Mouse (Mus musculus) MEL (cell line): Measurements from ENCODE around the gene Olfr624.

Experiments used
- BHLHE40 ChIP-seq: IDR thresholded peaks from 2 replicates; pipeline ENCODE4 v1.6.1; 2012; ENCODE audit warnings: low read depth, mild to moderate bottlenecking, inconsistent platforms, low read length, improper control_type of control experiment, borderline replicate concordance
- CTCF ChIP-seq, 3 experiments: IDR thresholded peaks in 2 of 3; conservative IDR thresholded peaks in 1 of 3; 2 replicates each; pipeline ENCODE4 v1.5.1; 2011 to 2012; ENCODE audit warnings: low read length in 3 of 3, low read depth in 2 of 3, mild to moderate bottlenecking in 2 of 3, improper control_type of control experiment in 1 of 3, inconsistent platforms in 1 of 3, mixed read lengths in 1 of 3, moderate library complexity in 1 of 3; ENCODE audit not compliant: control insufficient read depth in 1 of 3, insufficient read depth in 1 of 3, poor library complexity in 1 of 3, severe bottlenecking in 1 of 3
- GATA1 ChIP-seq: IDR thresholded peaks from 2 replicates; pipeline ENCODE4 v1.6.1; 2011; ENCODE audit warnings: low read depth, low read length, improper control_type of control experiment
- HCFC1 ChIP-seq: IDR thresholded peaks from 2 replicates; pipeline ENCODE4 v1.6.1; 2012; ENCODE audit warnings: low read depth, mild to moderate bottlenecking, inconsistent platforms, low read length, improper control_type of control experiment, moderate library complexity
- POLR2AphosphoS2 ChIP-seq: IDR thresholded peaks from 2 replicates; pipeline ENCODE4 v1.6.1; 2011; ENCODE audit warnings: low read length, improper control_type of control experiment

- TF ChIP-seq POLR2AphosphoS2: no peak
- no peak for TF ChIP-seq BHLHE40
- no peak for TF ChIP-seq HCFC1
- TF ChIP-seq CTCF (IDR thresholded peaks at IDR 0.05 in 2 of 3, conservative IDR thresholded peaks at IDR 0.05 in 1 of 3; ENCODE audit: control insufficient read depth in 1 of 3, insufficient read depth in 1 of 3, low read depth in 2 of 3, low read length in 3 of 3, poor library complexity in 1 of 3, severe bottlenecking in 1 of 3): no peak
- TF ChIP-seq GATA1: no peak
These were observed 43.4 kb upstream of the Olfr624 start, which contains the start of gene Olfr243 for GRCm38 (mm10) chr7:103714371-103714770.
